Mouse (Mus musculus): ENCODE results near the gene Btbd19. TPM values are rescaled to one million over a fixed set of nuclear protein-coding genes. Genes with fewer than 3 reads are reported as not detected.

Btbd19 gene
- polyA plus RNA-seq (2012; rRNA removed), result 7.0 and 7.2 TPM in 2 replicates

DNA sequence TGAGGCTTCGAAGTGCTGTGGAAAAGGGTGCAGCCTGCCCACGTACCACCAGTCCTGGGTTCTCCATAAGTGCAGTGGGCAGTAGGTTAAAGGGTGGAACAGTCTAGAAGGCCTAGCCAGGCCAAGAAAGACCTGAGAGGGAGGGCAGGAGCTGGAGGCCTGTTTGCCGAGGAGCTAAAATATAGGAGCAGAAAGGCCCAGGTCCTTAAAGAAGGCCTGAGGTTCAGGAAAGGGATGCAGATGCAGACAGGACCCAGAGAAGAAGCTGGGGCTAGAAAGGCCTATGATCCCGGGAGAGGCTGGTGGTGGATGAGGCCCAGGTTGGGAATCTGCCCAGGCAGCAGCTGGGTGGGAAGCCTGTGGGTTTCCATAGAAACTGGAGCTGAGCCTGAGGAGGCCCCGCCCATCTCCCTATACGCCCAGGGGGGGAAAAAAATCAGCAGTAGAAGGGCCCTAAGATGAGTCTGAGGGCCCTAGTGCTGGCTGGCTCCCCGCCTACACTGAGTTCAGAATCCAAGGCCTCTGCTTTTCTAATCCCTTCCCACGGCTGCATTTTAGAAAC lies at the start of gene Btbd19:
Gene Btbd19 (minus strand): TSS at position 378 of the 562 bp plus-strand sequence.

DNA sequence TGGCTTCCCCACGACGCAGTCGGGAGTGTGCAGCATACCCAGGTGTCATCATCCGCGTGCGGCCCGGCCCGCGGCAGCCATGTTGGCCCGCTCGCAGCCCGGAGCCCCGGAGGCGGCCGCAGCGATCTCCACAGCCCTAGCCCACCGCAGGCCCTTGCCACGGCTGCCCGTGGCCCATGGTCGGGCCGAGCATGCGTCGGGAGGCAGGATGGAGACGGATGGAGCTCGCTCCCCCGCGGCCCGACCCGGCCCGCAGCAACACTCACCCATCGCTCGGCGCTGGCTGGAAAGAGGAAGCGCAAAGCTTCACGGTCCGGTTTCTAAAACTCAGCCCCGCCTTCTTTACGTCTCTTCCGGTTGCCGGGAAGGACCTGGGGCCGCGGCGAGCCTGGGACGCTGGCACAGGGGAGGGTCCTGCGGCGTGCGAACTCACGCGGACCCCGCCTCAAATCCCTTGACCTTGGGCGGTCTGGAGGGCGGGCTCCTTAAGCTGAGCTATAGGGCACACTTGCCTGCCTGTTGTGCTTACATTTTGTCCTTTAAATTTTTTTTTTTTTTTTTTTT lies 30.3 kb upstream of the Btbd19 start, which contains the start of gene Rps8:
Gene Rps8 (minus strand): TSS at position 452 of the 564 bp plus-strand sequence.

DNA sequence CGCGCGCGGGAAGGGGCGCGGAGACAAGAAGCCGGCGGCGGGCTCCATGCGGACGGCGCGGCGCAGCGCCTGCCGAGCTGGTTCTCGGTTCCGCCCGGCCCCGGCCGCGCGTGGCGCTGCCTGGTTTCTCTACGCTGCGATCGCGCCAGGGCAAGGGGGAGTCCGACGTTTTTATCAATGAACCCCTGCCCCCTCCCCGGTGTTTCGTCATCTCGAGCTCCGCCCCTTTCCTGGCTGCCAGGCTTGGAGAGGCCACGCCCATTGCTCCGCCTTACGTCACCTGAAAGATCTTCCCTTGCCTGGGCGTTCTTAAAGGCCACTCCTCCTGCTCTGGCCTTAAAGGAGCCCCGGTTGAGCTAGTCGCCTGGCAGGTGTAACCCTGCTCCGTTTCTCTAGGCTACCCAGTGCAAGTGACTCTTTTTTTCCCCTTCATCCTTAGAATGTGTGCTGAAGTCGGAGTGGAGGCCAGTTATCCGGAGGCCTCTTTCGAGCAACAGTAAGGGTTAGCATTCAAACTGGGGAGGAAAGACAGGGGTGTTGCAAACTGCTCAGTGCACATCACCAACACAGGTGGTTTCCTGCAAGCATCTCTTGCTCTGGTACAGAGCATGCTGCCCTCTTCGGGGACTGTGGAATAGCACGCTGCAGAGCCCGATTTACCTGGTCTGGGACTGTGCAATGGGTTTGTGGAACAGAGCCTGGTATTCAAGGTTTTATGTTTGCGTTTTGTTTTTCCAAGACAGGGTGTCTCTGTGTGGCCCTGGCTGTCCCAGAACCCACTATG lies 8.5 kb upstream of the Btbd19 start, which contains the start of gene Plk3:
Gene Plk3 (minus strand): TSS at position 147 of the 784 bp plus-strand sequence.

DNA sequence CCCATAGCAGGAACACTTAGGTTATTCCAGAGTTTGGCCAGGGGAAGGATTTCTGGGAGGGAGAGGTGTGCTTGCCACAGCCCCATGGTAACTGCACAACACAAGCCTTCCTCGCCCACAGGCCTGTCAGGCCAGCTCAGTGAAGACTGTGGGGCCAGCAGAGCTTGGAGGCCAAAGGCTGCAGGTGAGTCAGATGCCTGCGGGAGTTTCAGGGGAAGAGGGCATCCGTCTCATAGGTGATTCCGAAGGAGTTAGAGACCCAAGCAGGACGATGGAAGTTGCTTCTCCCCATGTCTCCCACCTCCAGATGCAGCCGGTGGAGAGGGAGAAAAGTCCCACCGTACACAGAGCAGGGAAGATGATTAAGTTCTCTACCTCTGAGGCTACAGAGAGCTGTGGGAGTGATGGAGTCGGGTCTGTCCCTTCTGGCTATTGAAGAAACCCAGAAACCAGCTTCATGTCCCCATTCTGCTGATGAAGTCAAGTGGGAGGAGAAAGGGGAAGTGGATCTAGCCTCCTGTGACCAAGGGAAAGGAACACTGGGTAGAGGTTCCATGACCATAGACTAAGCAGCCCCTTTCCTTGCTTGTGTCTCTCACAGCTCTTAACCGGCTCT lies 1.3 kb upstream of the Btbd19 start, which contains the start of gene Tctex1d4:
Gene Tctex1d4 (plus strand): TSS at position 120 of the 616 bp plus-strand sequence.

DNA sequence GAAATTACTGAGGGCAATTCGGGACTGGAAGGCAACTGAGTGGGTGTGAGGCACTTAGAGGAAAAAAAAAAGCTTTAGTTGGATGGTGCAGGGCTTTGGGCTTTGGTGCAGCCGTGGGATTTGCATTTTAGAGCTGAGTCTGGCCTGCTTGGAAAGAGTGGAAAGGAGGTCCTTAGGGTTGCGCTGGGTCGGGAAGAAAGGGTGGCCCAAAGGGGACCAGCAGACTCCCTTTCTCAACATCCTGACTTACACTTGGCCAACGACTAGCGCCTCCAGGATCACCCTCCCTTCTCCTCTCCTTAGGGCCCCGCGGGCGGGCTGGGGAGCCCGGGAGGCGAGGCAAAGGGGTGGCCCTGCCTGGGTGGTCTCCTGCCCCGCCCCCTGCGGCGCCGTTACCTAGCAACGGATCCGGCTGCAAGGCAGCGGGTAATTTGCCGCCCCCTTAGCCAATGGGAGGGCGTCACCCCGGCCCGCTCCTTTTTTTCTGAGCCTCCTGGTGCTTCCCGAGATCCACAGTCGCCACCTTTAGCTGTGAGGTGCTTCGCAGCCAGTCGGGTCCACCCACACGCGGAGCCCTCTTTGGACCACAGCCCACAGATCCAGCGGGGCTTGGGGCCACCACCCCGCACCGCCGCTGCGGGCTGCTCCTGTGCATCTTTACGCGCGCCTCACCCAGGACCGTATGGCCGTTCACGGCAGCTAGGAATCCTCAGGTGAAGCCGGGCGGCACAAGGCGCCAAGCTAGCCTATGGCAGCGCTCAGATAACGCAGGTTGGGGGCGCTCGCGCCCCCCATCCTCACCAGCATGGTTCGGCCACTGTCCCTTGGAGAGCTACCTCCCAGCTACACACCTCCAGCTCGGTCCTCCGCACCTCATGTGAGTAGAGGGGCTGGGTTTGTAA lies 29.7 kb downstream of the Btbd19 start, which contains the start of gene Ptch2:
Gene Ptch2 (plus strand): TSS at position 525 of the 902 bp plus-strand sequence.

Other genes starting within 250 kb of the Btbd19 start
- 13.2 and 16.7 TPM in 2 replicates for gene Zswim5, start 248.3 kb downstream of the Btbd19 start, polyA plus RNA-seq (2012; rRNA removed)
- 110 and 144 TPM in 2 replicates for gene Urod, start 131.3 kb downstream of the Btbd19 start, polyA plus RNA-seq (2012; rRNA removed)
- gene Hectd3, start 130.4 kb downstream of the Btbd19 start, polyA plus RNA-seq (2012; rRNA removed), result 19.0 and 23.6 TPM in 2 replicates
- gene Eif2b3, start 106.3 kb downstream of the Btbd19 start, polyA plus RNA-seq (2012; rRNA removed), result 32.6 and 34.8 TPM in 2 replicates
- 7.6 and 11.2 TPM in 2 replicates for gene Ptch2, start 29.6 kb downstream of the Btbd19 start, polyA plus RNA-seq (2012; rRNA removed)
- 0.12 TPM in 1 of 2 replicates, not detected in the other for gene Tctex1d4, start 1.1 kb upstream of the Btbd19 start, polyA plus RNA-seq (2012; rRNA removed)
- 19.4 and 24.6 TPM in 2 replicates for gene Plk3, start 8.2 kb upstream of the Btbd19 start, polyA plus RNA-seq (2012; rRNA removed)
- gene Rps8, start 30.5 kb upstream of the Btbd19 start, polyA plus RNA-seq (2012; rRNA removed), result 1,842 and 2,075 TPM in 2 replicates
- gene Kif2c, start 56.9 kb upstream of the Btbd19 start, polyA plus RNA-seq (2012; rRNA removed), result 66.2 and 72.0 TPM in 2 replicates
- gene Tmem53, start 126.2 kb upstream of the Btbd19 start, polyA plus RNA-seq (2012; rRNA removed), result 3.4 and 6.9 TPM in 2 replicates
- 0.38 and 0.40 TPM in 2 replicates for gene Armh1, start 126.4 kb upstream of the Btbd19 start, polyA plus RNA-seq (2012; rRNA removed)

All from central nervous system, embryonic 11.5 days (tissue).